Mouse (Mus musculus): ENCODE data around the gene B3gnt8.

GRCm38 (mm10) chr7:25610056-25610455 lies 16.4 kb upstream of the B3gnt8 start:
- no peak for TF ChIP-seq CTCF (IDR thresholded peaks at IDR 0.05; ENCODE audit: extremely low read depth, insufficient read length, insufficient replicate concordance, low read depth, low read length)
- TF ChIP-seq POLR2A (IDR thresholded peaks at IDR 0.05; ENCODE audit: low read depth, low read length), result no peak

All from small intestine, adult 2 months (tissue).